33 mouse cellular contexts compared by ENCODE assay signal in genomic region chr4:5181591-5181990, GRCm38 (mm10).
"Had no signal": no experiment of that assay in that cellular context is flagged by ENCODE, and none has a peak within 500 bp of the region (broad histone marks: within the 10 kb centered on the region; RNA-seq: fewer than 3 reads in every experiment).

No protein-coding gene starts in this region.

- H3K36me3 ChIP-seq: heart, embryonic 13.5 days; heart, embryonic 15.5 days; hindbrain, embryonic 10.5 days; hindbrain, embryonic 12.5 days; hindbrain, embryonic 13.5 days; hindbrain, embryonic 15.5 days; intestine, embryonic 15.5 days; kidney, embryonic 15.5 days had no signal

- H3K9ac ChIP-seq: heart, embryonic 13.5 days; heart, embryonic 15.5 days; hindbrain, embryonic 12.5 days; hindbrain, embryonic 13.5 days; hindbrain, embryonic 14.5 days; hindbrain, embryonic 15.5 days; intestine, embryonic 15.5 days; kidney, embryonic 15.5 days had no signal

- H3K4me2 ChIP-seq: heart, embryonic 13.5 days; heart, embryonic 15.5 days; hindbrain, embryonic 12.5 days; hindbrain, embryonic 13.5 days; hindbrain, embryonic 14.5 days; hindbrain, embryonic 15.5 days; intestine, embryonic 15.5 days; kidney, embryonic 15.5 days had no signal

- DNase-seq: heart, postnatal 10 days; heart, postnatal 14 days; heart, postnatal 36 days; heart, postnatal 4 days; kidney, adult 11 months; kidney, adult 18-20 months; kidney, adult 2 months; kidney, adult 8-10 months; kidney, adult 9 months; kidney, postnatal 10 days; kidney, postnatal 14 days; kidney, postnatal 25 days; kidney, postnatal 36 days; kidney, postnatal 4 days; layer of hippocampus, adult 9-11 months; layer of hippocampus, postnatal 36 days had no signal

- H3K4me1 ChIP-seq: heart, embryonic 13.5 days; heart, embryonic 15.5 days; hindbrain, embryonic 12.5 days; intestine, embryonic 15.5 days; kidney, embryonic 15.5 days had no signal

- ATAC-seq: hindbrain, embryonic 16.5 days; hindbrain, postnatal 0 days; inflammation-experienced regulatory T-cells, adult 6 months; intestine, embryonic 15.5 days; intestine, embryonic 16.5 days; intestine, postnatal 0 days had no signal

- H3K9me3 ChIP-seq: heart, embryonic 13.5 days; heart, embryonic 15.5 days; hindbrain, embryonic 10.5 days; hindbrain, embryonic 12.5 days; hindbrain, embryonic 13.5 days; hindbrain, embryonic 15.5 days; intestine, embryonic 15.5 days; kidney, embryonic 15.5 days had no signal

- H3K27ac ChIP-seq: heart, embryonic 13.5 days; heart, embryonic 15.5 days; hindbrain, embryonic 10.5 days; hindbrain, embryonic 12.5 days; hindbrain, embryonic 13.5 days; hindbrain, embryonic 14.5 days; hindbrain, embryonic 15.5 days; hindbrain, postnatal 0 days; intestine, embryonic 15.5 days; kidney, embryonic 15.5 days; kidney, postnatal 0 days; layer of hippocampus, adult 2 months; left cerebral cortex, adult 2 months had no signal

- H3K27me3 ChIP-seq: heart, embryonic 13.5 days; heart, embryonic 15.5 days; hindbrain, embryonic 12.5 days; hindbrain, embryonic 13.5 days; hindbrain, embryonic 15.5 days; intestine, embryonic 15.5 days; kidney, embryonic 15.5 days had no signal

- H3K4me3 ChIP-seq: heart, embryonic 13.5 days; heart, embryonic 15.5 days; hindbrain, embryonic 10.5 days; hindbrain, embryonic 12.5 days; hindbrain, embryonic 13.5 days; hindbrain, embryonic 15.5 days; intestine, embryonic 15.5 days; kidney, embryonic 15.5 days; layer of hippocampus, adult 2 months; left cerebral cortex, adult 2 months had no signal
